Mouse (Mus musculus): ENCODE data around the gene Togaram1. TPM values are rescaled to one million over a fixed set of nuclear protein-coding genes. Genes with fewer than 3 reads are reported as not detected.

Togaram1 gene
- polyA plus RNA-seq (2012; rRNA removed) (15.4 and 16.8 TPM in 2 replicates), polyA plus RNA-seq (2014; fragmentation: Nextera tagmentation; extraction: Ambion mirVana) (31.1 and 31.9 TPM in 2 replicates)

DNA sequence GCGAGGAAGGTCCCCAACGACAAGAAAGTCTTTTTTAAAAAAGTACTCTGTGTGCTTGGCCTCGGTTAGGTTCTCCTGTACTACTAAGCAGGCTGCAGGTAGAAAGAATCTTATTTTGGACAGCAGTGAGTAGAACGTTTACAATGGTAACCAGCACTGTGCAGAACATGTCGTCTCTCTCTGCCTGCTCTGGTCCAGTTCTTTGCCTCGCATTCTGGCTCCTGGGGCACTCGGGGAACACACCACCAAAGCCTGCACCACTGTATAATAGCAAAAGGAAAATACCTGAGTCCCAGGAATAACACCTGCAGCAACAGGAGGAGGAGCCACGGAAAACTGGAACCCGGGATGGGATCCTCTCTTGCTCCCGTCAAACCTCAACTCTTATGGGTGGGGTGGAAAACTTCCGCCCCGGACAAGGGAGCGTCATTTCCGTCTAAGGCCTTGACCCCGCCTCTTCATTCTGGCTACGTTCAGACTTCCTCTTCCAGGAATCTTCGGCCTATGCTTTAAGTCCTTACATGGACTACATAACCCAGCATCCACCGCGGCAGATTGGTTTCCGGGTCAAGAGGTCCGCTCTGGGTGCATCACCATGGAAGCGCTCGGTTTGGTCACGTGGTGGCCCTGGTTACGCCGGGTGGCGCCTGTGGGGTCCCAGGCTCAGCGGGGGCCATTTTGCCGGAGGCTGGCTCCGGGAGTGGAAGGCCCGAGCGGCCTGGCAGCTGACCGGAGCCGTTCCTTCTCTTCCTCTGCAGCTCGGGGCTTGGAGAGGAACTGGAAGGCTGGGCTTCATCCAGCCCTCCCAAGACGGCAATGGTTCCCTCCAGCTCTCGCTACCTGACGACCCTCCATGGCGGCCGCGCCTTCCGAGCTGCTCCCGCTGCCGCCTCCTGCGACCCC lies at the start of gene Togaram1, which contains the start of gene Klhl28:
TSS of gene Togaram1 (plus strand) at position 681 of the 903 bp plus-strand sequence.
TSS of gene Klhl28 (minus strand) at position 411 of the 903 bp plus-strand sequence.
- Histone ChIP-seq H3K9ac (ENCODE audit: low read depth, low read length, severe bottlenecking) (peak within 1 kb of the TSS; percentile 74), H3K27me3 (ENCODE audit: control insufficient read depth, insufficient read depth, low read length) (no peaks in the 10 kb centered on the region), H3K9me3 (ENCODE audit: control insufficient read depth, low read length) (no peaks in the 10 kb centered on the region), H3K27ac (replicated peaks; ENCODE audit: low read depth, low read length) (peak within 1 kb of the TSS; percentile 73), H3K36me3 (ENCODE audit: control insufficient read depth, insufficient read depth, low read length) (no peaks in the 10 kb centered on the region), H3K4me2 (replicated peaks; ENCODE audit: low read depth, low read length, severe bottlenecking) (peak within 1 kb of the TSS; percentile 88), H3K4me1 (ENCODE audit: control insufficient read depth, insufficient read depth, low read length) (peaks cover 15% of the 10 kb centered on the region), H3K4me3 (replicated peaks; ENCODE audit: low read length) (peak within 1 kb of the TSS; percentile 62)
- DNase-seq (ENCODE audit: low spot score) (peak; percentile 99), ATAC-seq (ENCODE audit: low FRiP score, low read depth) (peak; percentile 100)
- peak; percentile 89; the same call in 1 of the 2 replicates for TF ChIP-seq POLR2A (IDR thresholded peaks at IDR 0.05; ENCODE audit: borderline replicate concordance, extremely low read depth, insufficient read depth, insufficient read length)
- WGBS = 0% methylated on average over 42 of the region's 45 CpGs

GRCm38 (mm10) chr12:64916735-64917134 lies 48.9 kb upstream of the Togaram1 start:
- ATAC-seq (ENCODE audit: low FRiP score, low read depth) (no peak), DNase-seq (ENCODE audit: low spot score) (no peak)
- no peak for TF ChIP-seq POLR2A (IDR thresholded peaks at IDR 0.05; ENCODE audit: borderline replicate concordance, extremely low read depth, insufficient read depth, insufficient read length)
- Histone ChIP-seq H3K9ac (ENCODE audit: low read depth, low read length, severe bottlenecking) (no peak overlapping the region), H3K27ac (replicated peaks; ENCODE audit: low read depth, low read length) (no peak overlapping the region), H3K4me2 (replicated peaks; ENCODE audit: low read depth, low read length, severe bottlenecking) (no peak overlapping the region), H3K4me1 (ENCODE audit: control insufficient read depth, insufficient read depth, low read length) (no peaks in the 10 kb centered on the region), H3K27me3 (ENCODE audit: control insufficient read depth, insufficient read depth, low read length) (no peaks in the 10 kb centered on the region), H3K4me3 (replicated peaks; ENCODE audit: low read length) (no peak overlapping the region), H3K36me3 (ENCODE audit: control insufficient read depth, insufficient read depth, low read length) (peaks cover 8% of the 10 kb centered on the region; the same call in 1 of the 2 replicates), H3K9me3 (ENCODE audit: control insufficient read depth, low read length) (no peaks in the 10 kb centered on the region)

DNA sequence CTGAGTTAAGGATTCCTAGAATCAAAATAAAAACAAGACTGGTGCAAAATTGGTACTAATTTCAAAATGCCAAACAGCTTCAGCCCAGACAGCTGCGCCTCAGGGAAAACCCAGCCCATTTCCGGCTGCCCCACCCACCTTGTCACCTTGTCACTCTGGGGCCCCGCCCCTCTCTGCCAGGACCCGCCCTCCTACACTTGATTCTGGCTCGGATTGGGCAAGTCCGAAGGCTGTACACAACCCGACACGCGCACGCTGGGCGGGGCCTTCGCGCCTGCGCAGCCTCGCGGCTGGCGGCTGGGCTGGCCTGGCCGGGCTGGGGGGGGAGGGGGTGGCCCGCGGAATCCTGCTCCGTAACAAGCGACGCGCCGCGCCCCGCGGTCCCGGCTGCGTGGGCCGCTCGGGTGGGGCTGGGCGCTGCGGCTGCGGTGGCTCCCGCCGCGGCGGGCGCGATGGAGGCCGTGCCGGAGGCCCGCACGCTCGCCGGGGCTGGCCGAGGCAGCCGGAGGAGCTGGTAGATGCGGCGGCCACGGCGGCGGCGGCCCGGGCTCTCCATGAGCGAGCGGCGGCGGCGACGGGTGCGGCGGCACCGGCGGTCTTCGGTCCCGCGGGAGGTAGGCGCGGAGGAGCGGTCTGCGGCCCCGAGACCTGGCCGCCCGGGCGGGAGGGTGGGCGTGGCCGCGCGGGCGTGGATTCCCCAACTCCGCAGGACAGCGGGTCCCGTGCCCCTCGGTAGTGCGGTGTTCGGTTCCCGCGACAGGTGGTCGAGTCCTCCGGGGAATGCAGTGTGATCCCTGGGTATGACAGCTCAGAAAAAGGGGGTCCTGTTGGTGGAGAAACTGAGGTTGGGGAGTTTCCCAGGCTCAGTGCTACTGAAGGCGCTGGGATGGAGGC lies 47.8 kb upstream of the Togaram1 start, which contains the start of gene Gm527:
TSS of gene Gm527 (plus strand) at position 329 of the 894 bp plus-strand sequence.
- WGBS = under 1% methylated on average over 69 of the region's 93 CpGs
- Histone ChIP-seq H3K9me3 (ENCODE audit: control insufficient read depth, low read length) (no peaks in the 10 kb centered on the region), H3K4me2 (replicated peaks; ENCODE audit: low read depth, low read length, severe bottlenecking) (peak within 1 kb of the TSS; percentile 82), H3K27me3 (ENCODE audit: control insufficient read depth, insufficient read depth, low read length) (no peaks in the 10 kb centered on the region), H3K9ac (ENCODE audit: low read depth, low read length, severe bottlenecking) (peak within 1 kb of the TSS; percentile 83), H3K4me3 (replicated peaks; ENCODE audit: low read length) (peak within 1 kb of the TSS; percentile 81), H3K27ac (replicated peaks; ENCODE audit: low read depth, low read length) (peak within 1 kb of the TSS; percentile 58; the same call in 1 of the 2 replicates), H3K4me1 (ENCODE audit: control insufficient read depth, insufficient read depth, low read length) (no peaks in the 10 kb centered on the region), H3K36me3 (ENCODE audit: control insufficient read depth, insufficient read depth, low read length) (peaks cover 8% of the 10 kb centered on the region; the same call in 1 of the 2 replicates)
- TF ChIP-seq POLR2A (IDR thresholded peaks at IDR 0.05; ENCODE audit: borderline replicate concordance, extremely low read depth, insufficient read depth, insufficient read length) = 0 out of 2 replicates have a peak, but pooled peaks have one; percentile 27
- DNase-seq (ENCODE audit: low spot score) (peak; percentile 94), ATAC-seq (ENCODE audit: low FRiP score, low read depth) (peak; percentile 100)

GRCm38 (mm10) chr12:64937493-64937892 lies 28.1 kb upstream of the Togaram1 start:
- no peaks in the 10 kb centered on the region for H3K4me1 ChIP-seq (ENCODE audit: control insufficient read depth, insufficient read depth, low read length)
- no peak overlapping the region for H3K9ac ChIP-seq (ENCODE audit: low read depth, low read length, severe bottlenecking)
- H3K9me3 ChIP-seq (ENCODE audit: control insufficient read depth, low read length) = no peaks in the 10 kb centered on the region
- no peak overlapping the region for H3K4me2 ChIP-seq (replicated peaks; ENCODE audit: low read depth, low read length, severe bottlenecking)
- no peak for DNase-seq (ENCODE audit: low spot score)
- H3K27ac ChIP-seq (replicated peaks; ENCODE audit: low read depth, low read length) = no peak overlapping the region
- no peak for TF ChIP-seq POLR2A (IDR thresholded peaks at IDR 0.05; ENCODE audit: borderline replicate concordance, extremely low read depth, insufficient read depth, insufficient read length)
- ATAC-seq (ENCODE audit: low FRiP score, low read depth) = no peak
- 87% methylated on average over 2 of the region's 2 CpGs for WGBS
- no peaks in the 10 kb centered on the region for H3K27me3 ChIP-seq (ENCODE audit: control insufficient read depth, insufficient read depth, low read length)
- H3K4me3 ChIP-seq (replicated peaks; ENCODE audit: low read length) = no peak overlapping the region
- H3K36me3 ChIP-seq (ENCODE audit: control insufficient read depth, insufficient read depth, low read length) = peaks cover 4% of the 10 kb centered on the region; the same call in 1 of the 2 replicates

All from limb, embryonic 14.5 days (tissue).